Mouse (Mus musculus) embryo, embryonic 10.5 days (tissue): ENCODE results near the gene Rnf182.
A peak's percentile ranks its signal among the peaks of the same experiment; 100 is the strongest.

ENCODE experiments used
- DNase-seq: peaks from one replicate; pipeline ENCODE4 v3.0.0-alpha.2; 2015; ENCODE audit warnings: low spot score

Rnf182 gene

DNA sequence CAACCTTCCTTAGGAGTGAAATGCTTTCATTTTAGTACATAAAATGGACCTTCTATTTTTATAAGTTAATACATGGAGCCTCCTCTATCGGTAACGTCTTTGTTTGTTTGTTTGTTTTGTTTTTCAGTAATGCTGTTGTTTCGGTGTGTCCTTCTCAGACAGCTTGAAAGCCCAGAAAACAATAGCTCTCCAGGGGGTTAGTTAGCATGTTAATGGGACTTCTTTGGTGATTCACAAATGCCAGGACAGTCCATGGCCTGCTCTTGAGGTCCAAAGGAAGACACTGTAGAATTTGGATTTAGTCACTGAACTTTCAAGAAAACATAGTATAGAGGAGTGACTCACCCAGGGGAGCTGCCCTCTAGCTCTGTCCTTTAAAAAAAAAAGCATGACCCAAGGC is 843 bp upstream of the Rnf182 start:
- DNase-seq: no peak

DNA sequence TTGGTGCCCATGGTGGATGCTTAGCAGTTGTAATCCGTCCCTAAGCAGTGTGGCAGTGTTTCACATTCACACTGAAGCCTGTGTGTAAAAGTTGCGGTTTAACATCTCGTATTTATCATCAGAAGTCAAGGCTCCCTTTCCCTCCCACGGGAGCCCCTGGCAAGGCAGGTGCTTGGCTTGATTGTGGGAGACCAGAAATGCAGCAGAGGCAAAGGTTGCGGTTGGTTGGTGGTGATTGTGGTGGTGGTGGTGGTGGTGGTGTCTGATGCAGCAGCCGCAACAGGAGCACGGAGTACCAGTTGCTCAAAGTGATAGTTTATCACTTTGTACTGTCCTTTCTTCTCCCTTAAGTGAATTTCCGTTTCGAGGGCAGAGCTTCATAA is 325 bp upstream of the Rnf182 start:
- no peak for DNase-seq

DNA sequence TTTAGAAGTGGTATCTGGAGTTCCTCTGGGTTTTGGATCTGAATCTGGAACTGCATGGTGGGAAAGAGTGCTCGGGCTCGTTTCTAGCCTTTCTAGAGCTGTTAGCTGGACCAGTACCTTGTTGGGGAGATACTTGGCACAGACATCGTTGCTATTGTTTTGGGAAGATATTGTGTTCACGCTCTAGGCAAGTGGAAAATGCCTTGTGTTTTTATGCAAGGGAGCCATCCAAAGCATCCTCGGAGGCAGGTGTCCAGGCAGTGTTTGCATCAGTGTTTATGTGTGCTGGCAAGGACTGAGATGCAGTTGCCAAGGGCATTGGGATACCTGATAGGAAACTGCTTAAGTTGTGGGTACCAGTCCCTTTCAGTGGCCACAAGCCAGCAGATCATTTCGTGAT is 1.0 kb downstream of the Rnf182 start:
- peak; percentile 31 for DNase-seq

DNA sequence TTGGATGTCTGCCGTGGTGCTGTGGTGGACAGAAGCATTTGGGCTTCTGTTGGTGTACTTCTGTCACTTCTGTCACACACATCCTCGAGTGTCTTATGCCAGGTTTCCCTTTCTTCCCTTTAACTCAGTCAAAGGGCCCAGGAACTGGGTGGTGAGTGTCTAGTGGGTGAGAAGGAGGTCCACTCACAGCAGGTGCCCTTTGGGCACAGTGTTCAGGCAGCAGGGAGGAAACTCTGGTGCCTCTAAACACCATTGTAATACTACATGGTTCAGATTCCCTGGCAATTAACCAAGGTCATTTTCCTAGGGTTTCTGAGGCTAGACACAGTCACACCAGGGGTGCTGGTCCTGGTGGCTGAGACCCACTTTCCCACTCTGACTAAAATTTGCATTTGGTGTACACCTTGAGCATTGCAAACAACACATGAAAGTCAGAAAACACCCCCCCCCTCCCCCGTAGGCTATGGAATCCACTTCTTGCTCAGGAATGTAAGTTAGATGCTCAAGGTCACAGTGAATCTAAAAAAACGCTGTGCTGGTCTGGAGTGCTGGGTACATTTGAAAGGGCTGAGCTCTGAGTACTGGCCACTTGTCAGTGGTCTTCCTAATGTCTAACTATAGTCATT is 4.2 kb downstream of the Rnf182 start:
- DNase-seq: no peak

DNA sequence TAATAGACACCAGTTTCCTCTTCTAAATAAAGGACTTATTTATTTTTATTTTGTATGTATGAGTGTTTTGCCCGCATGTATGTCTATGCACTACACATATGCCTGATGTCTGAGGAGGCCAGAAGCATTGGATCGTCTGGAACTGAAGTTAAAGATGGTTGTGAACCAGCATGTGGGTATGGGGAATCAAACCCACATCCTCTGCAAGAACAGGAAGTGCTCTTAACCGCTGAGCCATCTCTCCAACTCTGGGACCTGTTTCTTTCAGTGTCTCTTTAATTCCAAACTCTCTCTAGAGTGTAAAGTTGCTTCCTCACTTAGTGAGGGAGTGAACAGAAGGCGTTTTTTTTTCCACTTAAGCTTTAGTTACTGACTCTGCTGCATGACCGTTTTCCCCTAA is 12.4 kb downstream of the Rnf182 start:
- DNase-seq: no peak

DNA sequence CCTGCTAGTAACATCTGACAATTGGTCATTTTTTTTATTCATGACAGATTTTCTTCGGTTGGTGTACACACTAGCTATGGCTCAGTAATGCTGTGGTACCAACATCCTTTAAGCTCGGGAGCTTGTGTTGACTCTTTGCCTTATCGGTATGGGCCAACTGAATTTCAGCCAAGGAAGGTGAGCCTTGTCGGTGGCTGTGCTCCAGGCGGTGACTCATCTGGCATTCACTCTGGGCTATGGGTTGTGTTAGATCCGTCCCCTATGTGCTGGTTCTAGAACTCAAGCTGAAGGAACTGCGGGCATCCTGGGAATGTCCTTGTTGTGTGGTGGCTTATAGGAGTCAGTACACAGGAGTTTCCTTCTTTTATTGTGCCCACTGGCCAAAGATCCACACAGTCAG is 14.3 kb downstream of the Rnf182 start:
- no peak for DNase-seq

DNA sequence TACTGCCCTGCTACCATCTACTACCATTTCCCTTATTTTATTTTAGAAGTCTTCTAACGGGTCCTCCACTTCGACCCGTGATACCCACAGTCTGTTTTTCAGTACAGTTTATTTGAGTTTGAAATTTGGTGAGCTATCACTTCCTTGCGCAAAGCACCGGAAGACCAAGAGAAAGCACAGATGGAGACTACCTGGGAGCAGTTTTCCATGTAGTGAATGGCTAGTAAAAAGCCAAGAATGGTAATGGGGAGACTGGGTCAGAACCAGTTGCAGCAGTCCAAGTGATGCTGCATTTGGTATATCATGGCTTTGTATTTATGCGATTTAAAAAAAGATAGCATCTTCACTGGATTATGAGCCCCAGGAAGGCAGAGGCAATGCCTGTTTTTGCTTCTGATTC is 15.8 kb downstream of the Rnf182 start:
- no peak for DNase-seq

DNA sequence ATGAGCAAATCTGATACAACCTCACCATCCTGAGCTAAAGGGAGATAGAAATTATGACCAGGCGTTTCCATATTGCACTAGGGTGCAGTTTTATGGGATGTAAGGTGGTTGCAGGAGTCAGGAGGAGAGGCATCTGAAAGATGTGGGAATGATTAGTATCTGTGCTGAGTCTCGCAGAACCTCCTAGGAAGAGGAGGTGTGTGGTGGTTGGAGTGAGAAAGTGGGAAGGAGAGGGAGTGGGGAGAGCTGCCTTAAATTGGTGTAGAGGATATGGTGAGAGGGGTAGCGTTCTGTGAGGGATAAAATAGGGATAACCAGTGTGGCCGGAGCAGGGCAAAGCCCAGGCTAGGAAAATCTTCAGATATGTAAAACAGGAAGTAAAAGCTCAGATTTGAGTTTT is 17.5 kb downstream of the Rnf182 start:
- DNase-seq: no peak

DNA sequence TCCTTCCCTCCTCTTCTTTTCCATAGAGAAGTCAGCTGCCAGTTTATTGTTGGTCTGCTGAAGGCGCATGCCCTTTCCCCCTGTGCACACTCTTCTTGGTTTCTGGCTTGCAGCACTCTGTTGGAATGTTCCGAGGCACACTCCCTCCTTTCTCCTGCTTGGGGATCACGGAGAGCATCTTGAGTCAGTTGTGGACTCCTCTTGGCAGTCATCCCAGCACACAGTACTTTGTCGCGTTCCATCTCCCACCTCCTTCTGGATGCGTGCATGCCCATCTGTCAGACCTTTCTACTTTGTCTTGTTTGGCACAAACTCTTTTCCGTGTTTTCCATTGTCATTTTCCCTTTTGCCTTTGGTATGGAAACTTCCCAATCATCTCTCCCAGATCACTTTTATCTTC is 22.2 kb downstream of the Rnf182 start:
- DNase-seq: no peak

DNA sequence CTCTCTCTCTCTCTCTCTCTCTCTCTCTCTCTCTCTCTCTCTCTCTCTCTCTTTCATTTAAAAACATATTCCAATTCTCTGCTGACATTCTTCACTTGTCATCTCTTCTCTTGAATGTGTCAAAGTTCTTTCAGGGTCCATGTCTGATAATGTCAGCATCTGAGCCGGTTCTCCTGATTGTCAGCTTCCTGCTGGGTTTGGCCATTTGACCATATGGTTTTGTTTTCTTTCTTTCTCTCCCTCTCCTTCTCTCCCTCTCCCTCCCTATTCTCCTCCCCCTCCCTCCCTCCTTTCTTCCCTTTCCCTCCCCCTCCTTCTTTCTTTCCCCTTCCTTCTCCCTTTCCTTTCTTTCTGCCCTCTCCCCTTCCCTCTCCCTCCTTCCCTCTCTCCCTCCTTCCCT is 29.5 kb downstream of the Rnf182 start:
- no peak for DNase-seq

DNA sequence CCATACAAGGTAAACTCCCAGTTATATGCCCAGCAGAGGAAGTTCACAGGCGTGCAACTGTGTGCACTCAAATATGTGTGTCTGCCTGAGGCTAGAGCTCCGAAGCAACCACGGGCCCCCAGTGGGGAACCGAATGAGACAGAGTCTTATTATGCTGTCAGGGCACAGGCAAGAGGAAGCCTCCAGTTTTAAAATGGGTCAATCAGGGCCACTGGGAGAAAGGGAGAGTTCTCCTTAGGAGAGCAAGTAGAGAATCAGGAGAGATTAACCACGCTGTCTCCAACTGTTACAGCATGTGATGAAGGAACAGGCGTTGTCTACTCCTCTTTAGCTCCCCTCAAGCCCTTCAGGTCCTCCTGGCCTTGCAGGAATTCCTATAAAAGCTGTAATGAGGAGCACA is 33.0 kb downstream of the Rnf182 start:
- no peak for DNase-seq

DNA sequence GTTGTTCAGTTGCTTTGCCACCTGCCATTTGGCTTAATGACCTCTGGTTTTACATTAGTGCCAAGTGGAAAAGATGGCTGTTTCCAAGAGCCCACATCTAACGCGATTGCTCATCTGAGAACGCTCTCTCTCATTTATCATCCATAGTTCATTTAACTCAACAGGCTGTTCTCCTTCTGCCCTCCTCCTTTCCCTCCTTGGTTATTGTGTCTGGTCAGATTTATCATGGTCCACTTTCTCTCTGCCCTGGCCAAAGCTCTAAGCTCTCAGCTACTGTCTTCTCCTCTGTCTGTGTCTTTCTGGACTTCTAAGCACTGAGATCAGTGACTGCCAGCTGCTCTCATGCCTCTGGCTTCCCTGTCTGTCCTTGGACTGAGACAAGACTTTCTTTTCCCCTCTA is 35.8 kb downstream of the Rnf182 start:
- peak; percentile 33 for DNase-seq

DNA sequence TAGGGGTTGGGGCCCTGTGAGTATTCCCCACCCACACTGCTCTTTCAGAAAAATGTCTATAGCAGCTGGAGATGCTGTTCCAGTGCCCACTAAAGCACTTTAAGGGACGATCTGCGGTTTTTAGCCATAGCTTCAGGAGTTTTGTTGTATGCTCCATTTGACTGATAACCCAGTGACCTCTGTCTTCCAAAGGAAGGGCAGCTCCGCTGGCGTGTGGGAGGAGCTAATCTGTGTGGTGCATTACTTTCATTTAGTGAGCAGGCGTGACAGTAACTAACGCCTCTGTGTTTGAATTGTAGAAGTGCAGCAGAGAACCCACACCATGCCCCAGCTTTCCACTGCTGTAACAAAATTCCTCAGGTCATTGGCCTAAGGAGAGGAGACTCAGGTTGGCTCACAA is 38.6 kb downstream of the Rnf182 start:
- DNase-seq: no peak

DNA sequence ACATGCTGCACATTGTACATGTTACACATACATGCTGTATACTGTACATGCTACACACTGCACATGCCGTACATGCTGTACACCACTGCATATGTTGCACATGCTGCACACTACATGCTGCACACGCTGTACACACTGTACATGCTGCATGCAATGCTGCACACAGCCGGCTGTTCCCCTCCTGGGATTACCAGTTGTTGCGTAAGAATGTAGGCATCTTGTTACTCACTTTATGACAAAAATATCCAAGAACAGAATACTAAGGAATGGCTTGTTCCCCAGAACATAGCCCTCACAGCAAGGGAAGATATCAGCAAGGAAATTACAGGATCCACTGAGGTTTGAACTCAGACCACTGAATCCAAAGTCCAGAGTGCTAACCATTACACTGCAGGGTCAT is 47.7 kb downstream of the Rnf182 start:
- no peak for DNase-seq

DNA sequence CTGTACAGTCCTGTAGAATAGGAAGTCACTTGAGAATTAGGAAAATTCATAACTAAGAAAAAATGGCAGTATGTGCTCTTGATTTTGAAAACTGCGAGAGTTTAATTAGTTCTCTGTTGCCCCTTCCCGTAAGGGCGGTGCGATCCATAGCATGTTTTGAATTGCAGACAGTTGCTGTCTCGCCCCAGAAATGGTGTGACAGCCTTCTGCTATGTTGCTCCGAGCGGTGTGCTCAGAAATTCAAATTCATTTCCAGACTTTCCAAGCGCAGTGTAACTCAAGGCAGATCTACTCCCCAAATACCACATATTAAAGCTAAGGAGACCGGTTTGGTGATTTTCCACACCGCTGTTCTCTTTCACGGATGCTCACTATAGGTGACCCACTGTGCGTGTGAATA is 50.6 kb downstream of the Rnf182 start:
- no peak for DNase-seq

DNA sequence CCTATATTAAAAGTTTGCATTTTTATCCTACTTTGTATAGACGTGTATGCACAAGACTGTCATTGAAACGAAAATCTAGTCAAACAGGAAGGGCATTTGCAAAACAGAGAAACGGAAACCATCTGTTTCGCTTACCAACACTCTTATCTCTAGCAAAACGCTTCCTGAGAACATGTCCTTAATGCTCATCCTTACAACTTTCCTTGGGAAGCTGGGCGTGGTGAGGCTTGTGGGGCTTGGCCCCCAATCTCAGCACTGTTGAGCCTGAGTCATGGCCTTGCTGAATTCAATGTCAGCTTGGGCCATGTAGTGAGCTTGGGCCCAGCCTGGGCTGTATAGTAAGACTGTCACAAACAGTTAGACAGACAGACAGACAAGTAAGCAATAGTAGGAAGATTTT is 51.4 kb downstream of the Rnf182 start:
- no peak for DNase-seq

DNA sequence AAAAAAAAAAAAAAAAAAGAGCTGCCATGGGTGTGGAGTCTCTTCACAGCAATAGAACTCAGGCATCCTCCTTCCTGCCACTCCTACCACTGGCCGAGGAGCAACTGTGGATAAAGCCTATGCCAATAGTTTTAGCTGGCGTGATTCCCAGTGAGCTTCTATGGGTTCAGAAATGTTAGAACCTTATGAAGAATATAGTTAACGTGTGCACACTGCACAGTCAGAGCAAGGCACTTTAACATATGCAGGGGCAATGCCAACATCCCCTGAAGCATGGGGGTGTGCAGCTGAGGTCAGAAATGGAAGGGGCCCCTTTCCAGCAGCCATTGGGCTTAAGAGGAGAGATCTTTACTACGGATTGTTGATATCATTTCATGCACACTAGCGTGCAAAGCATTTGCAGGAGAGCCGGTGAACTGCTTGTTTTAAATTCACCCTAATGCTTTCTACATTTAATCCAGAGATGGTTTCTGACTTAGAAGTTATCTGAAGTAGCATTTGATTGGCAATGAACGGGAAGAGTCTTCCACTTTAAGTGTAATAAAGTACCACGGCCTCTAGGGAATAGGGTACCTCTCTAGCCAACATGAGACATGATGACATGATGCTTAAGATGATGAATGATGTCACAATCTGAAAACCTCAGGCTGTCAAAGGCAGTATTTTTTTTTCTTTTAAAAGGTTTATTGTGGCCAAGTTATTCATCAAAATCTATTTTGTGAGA is 61.8 kb downstream of the Rnf182 start:
- no peak for DNase-seq

DNA sequence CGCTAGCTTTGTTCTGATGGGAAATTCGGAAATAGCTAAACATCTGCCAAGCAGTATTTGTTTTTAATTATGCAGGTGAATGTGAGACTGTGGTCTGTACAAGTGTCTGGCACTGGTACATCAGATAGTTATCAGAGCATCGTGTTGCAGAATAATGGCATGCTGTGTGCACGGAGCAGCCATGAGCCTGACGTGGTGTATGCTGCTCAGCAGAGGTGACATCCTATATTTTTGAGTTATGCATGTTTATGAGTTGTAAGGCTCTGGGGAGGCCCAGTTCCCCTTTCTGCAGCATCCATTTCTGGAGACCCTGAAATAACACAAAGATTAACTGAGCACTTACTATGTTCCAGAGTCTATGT is 62.4 kb downstream of the Rnf182 start:
- no peak for DNase-seq

DNA sequence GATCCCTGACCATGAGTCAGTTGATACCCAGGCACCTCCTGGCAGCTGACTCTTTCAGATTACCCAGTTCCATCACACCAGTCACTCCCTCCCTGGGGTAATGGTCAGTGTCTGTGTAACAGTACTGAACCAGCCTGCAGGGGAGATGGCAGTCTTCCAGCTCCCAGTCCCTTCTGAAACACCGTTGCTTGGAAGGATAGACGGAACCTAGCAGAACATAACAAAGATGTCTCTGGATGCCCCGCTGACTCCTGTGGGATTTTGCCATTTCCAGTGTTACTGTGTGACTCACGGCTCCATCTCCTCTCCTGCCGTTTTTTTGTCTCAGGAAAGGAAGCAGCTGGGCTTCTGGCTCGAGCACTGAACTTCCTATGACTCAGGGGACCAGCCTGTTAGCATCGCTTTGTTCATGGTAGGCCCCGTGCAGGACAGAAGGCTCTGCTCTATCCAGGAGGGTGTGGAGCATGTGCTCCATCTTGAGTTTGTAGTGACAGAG is 69.0 kb downstream of the Rnf182 start:
- DNase-seq: peak; percentile 15

DNA sequence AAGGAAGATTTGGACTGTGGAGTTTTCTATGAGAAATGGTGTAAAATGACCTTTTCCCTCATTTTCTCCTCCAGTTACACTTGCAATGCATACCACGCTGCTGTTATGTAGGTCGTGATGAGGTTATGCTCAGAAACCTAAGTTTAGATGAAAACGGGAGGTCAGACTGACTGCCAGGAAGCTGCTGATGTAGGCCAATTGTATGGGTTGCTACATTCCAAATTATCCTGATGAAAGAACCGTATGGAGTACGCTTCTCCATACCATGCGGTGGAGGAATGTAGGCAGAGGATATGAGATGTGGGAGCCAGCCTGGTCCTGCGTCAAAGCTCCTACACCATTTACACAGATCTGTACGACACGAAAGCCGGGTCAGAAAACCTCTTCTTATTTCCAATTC is 72.6 kb downstream of the Rnf182 start:
- no peak for DNase-seq

DNA sequence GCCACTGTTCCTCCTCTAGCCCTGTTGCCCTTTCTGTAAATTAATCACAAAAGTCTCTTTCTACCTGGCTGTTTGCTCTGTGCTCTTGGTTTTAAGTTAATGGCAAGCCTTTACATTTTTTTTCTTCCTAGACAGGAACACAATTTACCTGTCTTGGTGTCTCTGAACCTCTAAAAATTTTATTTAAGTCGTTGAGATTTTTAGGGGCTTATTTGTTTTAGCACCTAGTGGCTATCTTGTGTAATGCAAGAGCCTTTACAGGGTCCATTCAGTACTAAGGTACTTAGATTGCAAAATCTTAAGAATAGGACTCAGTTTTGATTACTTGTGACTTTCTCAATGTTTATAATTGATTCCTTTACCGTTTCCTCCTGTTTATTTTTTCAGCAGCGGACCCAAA is 76.2 kb downstream of the Rnf182 start:
- DNase-seq: peak; percentile 30

DNA sequence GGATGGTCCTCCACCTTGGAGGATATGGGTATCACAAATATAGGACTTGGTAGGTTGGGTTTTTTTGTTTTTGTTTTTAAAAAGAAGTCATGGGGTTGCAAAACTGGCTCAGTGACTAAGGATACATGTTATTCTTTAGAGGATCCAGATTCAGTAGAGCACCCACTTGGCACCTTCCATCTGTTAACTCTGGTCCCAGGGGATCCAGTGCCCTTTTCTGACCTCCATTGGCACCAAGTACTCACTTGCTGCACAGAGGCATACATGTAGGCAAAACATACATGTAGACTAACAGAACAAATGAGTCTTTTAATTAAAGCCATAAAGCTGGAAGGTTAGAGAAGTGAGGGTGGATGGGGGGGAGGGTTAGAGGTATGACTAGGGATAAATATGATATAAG is 80.0 kb downstream of the Rnf182 start:
- DNase-seq: no peak

DNA sequence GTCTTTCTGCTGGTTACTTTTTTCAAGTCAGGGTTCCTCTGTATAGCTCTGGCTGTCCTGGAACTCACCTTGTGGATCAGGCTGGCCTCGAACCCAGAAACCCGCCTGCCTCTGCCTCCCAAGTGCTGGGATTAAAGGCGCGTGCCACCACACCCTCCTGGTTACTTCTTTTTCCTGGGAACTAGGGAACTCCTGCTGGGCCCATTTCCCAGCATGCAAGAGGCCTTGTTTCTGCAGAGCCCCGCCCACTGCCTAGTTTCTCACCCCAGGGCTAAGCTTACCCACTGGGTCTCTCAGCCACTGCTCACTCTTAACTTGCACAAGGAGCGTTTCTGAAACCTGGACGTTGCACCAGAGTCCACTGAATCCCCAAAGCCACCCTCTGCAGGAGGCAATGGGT is 80.5 kb downstream of the Rnf182 start:
- no peak for DNase-seq

DNA sequence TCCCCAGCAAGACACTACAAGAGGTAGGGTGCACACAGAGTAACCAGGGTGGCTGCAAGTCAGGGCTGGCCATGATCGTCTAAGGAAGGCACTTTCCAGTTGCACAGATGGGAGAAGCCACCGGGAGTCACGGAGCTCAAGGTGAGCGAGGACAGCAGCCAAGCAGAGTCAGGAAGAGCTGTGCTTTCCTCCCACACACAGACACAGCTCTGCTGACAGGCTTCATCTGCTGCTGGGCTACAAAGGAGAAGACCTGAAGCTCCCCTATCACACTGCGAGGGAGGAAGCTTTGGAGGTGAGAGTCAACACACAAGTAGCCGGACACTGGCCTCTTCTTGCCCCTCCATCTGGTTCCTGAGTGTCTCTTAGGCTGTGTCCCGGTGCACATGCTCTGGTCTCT is 83.0 kb downstream of the Rnf182 start:
- no peak for DNase-seq
